Mouse (Mus musculus) thymus, postnatal 10 days (tissue): ENCODE data around the gene Krt75.
"Not testable (repeated sequence)": the region's sequence is repeated elsewhere in the genome, so short reads cannot be mapped to it uniquely, and the experiment has no call there.

Source experiments
- DNase-seq, 2 experiments: peaks; one replicate each; pipeline ENCODE4 v3.0.0; 2021; ENCODE audit warnings: low spot score in 2 of 2

Gene Krt75

DNA sequence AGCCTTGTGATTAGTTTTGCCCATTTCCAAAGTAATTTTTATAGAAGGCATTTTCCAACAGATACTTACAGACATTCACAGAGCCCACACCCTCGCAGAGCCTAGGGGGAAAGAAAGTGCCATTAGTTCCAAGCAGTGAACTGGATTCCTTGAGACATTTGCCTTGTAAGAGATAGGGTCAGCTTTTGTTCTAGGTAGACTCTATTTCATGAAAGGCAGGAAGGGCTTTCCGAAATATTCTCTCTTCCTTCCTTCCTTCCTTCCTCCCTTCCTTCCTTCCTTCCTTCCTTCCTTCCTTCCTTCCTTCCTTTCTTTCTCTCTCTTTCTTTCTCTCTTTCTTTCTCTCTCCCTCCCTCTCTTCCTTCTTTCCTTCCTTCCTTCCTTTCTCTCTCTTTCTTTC, 56.5 kb downstream of the Krt75 start, which contains the start of gene Gm49425:
Gene Gm49425 (minus strand): TSS at position 101 of the 400 bp plus-strand sequence.
- DNase-seq, result not testable (repeated sequence)
